Mouse (Mus musculus) gastrocnemius, adult 2 months (tissue): ENCODE measurements around the gene Ccnd3. TPM values are rescaled to one million over a fixed set of nuclear protein-coding genes. Genes with fewer than 3 reads are reported as not detected.
"Not testable (repeated sequence)": the region's sequence is repeated elsewhere in the genome, so short reads cannot be mapped to it uniquely, and the experiment has no call there.

ENCODE experiments used
- DNase-seq: peaks from one replicate; pipeline ENCODE4 v3.0.0; 2022
- H3K27ac ChIP-seq: fragments of 200-600 bp; 2 replicates; pipeline ENCODE4 v1.8.1; 2022; ENCODE audit warnings: mild to moderate bottlenecking
- H3K4me3 ChIP-seq: fragments of 200-600 bp; 2 replicates; pipeline ENCODE4 v1.8.1; 2022; ENCODE audit warnings: mild to moderate bottlenecking, moderate library complexity
- CTCF ChIP-seq: fragments of 200-600 bp; IDR thresholded peaks from 2 replicates; pipeline ENCODE4 v1.8.1; 2022; ENCODE audit warnings: antibody characterized with exemption, mild to moderate bottlenecking, moderate library complexity
- intact Hi-C: fragments of 180-260 bp; cut with DNase I; formaldehyde crosslinking; loops from one replicate; pipeline ENCODE4 v1.15.1; 2025
- total RNA-seq, 2 experiments: library from RNA; stranded (reverse); gene quantifications; 2 replicates each; pipeline ENCODE4 v1.2.3; 2021

Ccnd3 gene
- total RNA-seq, 2 experiments from 2014 or later, result 18.7 to 25.8 TPM

GRCm38 (mm10) chr17:47485791-47486190 is 19.1 kb upstream of the Ccnd3 start:
- TF ChIP-seq CTCF, result no peak
- H3K27ac ChIP-seq, result no peak overlapping the region
- DNase-seq, result no peak
- no peak overlapping the region for H3K4me3 ChIP-seq
- intact Hi-C loops, result no loop called here

- intact Hi-C loops, result no loop called here
- peak; percentile 9; the same call in 1 of the 2 replicates for TF ChIP-seq CTCF
- no peak overlapping the region for H3K4me3 ChIP-seq
- DNase-seq, result no peak
- no peak overlapping the region for H3K27ac ChIP-seq
Observed at GRCm38 (mm10) chr17:47490791-47491190, 14.1 kb upstream of the Ccnd3 start.

- DNase-seq, result no peak
- intact Hi-C loops, result no loop called here
- Histone ChIP-seq H3K4me3 (no peak overlapping the region), H3K27ac (no peak overlapping the region)
- TF ChIP-seq CTCF, result no peak
Observed at GRCm38 (mm10) chr17:47492731-47493130, 12.1 kb upstream of the Ccnd3 start.

- H3K27ac ChIP-seq, result no peak overlapping the region
- no peak for DNase-seq
- no peak overlapping the region for H3K4me3 ChIP-seq
- intact Hi-C loops, result no loop called here
- no peak for TF ChIP-seq CTCF
Observed at GRCm38 (mm10) chr17:47493653-47494052, 11.2 kb upstream of the Ccnd3 start.

- Histone ChIP-seq H3K4me3 (no peak overlapping the region), H3K27ac (no peak overlapping the region)
- intact Hi-C loops, result no loop called here
- DNase-seq, result no peak
- TF ChIP-seq CTCF, result no peak
Observed at GRCm38 (mm10) chr17:47494132-47494531, 10.7 kb upstream of the Ccnd3 start.

GRCm38 (mm10) chr17:47501531-47501930 is 3.3 kb upstream of the Ccnd3 start:
- intact Hi-C loops, result no loop called here
- no peak for TF ChIP-seq CTCF
- H3K27ac ChIP-seq, result peak overlapping the region; percentile 95
- DNase-seq, result no peak
- peak overlapping the region; percentile 88 for H3K4me3 ChIP-seq

GRCm38 (mm10) chr17:47501946-47502706 is 2.7 kb upstream of the Ccnd3 start, which contains the start of gene Taf8:
TSS of gene Taf8 (minus strand) at chr17:47502292.
- intact Hi-C loops, result no loop called here
- DNase-seq, result peak; percentile 96
- Histone ChIP-seq H3K27ac (peak within 1 kb of the TSS; percentile 95), H3K4me3 (peak within 1 kb of the TSS; percentile 88)
- TF ChIP-seq CTCF, result no peak

GRCm38 (mm10) chr17:47502707-47503045 is 2.2 kb upstream of the Ccnd3 start:
- intact Hi-C loops, result not testable (repeated sequence)

GRCm38 (mm10) chr17:47503689-47504088 is 1.2 kb upstream of the Ccnd3 start:
- Histone ChIP-seq H3K4me3 (no peak overlapping the region), H3K27ac (no peak overlapping the region)
- intact Hi-C loops, result no loop called here
- DNase-seq, result no peak
- TF ChIP-seq CTCF, result no peak

More at GRCm38 (mm10) chr17:47502707-47503045, 2.2 kb upstream of the Ccnd3 start:
- Histone ChIP-seq H3K4me3 (peak overlapping the region; percentile 88), H3K27ac (peak overlapping the region; percentile 95)
- DNase-seq, result not testable (repeated sequence)

GRCm38 (mm10) chr17:47504228-47504627 is 623 bp upstream of the Ccnd3 start:
- intact Hi-C loops, result no loop called here
- Histone ChIP-seq H3K27ac (peak overlapping the region; percentile 91), H3K4me3 (peak overlapping the region; percentile 77)
- TF ChIP-seq CTCF, result no peak
- DNase-seq, result no peak

GRCm38 (mm10) chr17:47505566-47505965 is 715 bp downstream of the Ccnd3 start:
- intact Hi-C loops, result loop anchor here (5.0 kb wide), 1 partner anchor 187 kb away; the partner anchor contains the start of genes Gm21981 and Prickle4
- Histone ChIP-seq H3K27ac (peak overlapping the region; percentile 91), H3K4me3 (peak overlapping the region; percentile 77)

GRCm38 (mm10) chr17:47506042-47506441 is 1.2 kb downstream of the Ccnd3 start:
- H3K27ac ChIP-seq, result peak overlapping the region; percentile 91
- peak overlapping the region; percentile 77 for H3K4me3 ChIP-seq
- intact Hi-C loops, result loop anchor here (5.0 kb wide), 1 partner anchor 186 kb away; the partner anchor contains the start of genes Gm21981 and Prickle4
- DNase-seq, result no peak
- no peak for TF ChIP-seq CTCF

More at GRCm38 (mm10) chr17:47505566-47505965, 715 bp downstream of the Ccnd3 start:
- no peak for TF ChIP-seq CTCF
- no peak for DNase-seq

GRCm38 (mm10) chr17:47506697-47507096 is 1.8 kb downstream of the Ccnd3 start:
- intact Hi-C loops, result loop anchor here (5.0 kb wide), 1 partner anchor 186 kb away; the partner anchor contains the start of genes Gm21981 and Prickle4
- no peak for DNase-seq
- Histone ChIP-seq H3K27ac (peak overlapping the region; percentile 91), H3K4me3 (peak overlapping the region; percentile 77)
- no peak for TF ChIP-seq CTCF

- Histone ChIP-seq H3K4me3 (peak overlapping the region; percentile 67), H3K27ac (peak overlapping the region; percentile 91)
- intact Hi-C loops, result loop anchor here (5.0 kb wide), 1 partner anchor 185 kb away; the partner anchor contains the start of genes Gm21981 and Prickle4
- no peak for DNase-seq
- no peak for TF ChIP-seq CTCF
Observed at GRCm38 (mm10) chr17:47507523-47507922, 2.7 kb downstream of the Ccnd3 start.
